Mouse (Mus musculus) MEL (cell line): ENCODE results near the gene Kctd2. TPM values are rescaled to one million over a fixed set of nuclear protein-coding genes. Genes with fewer than 3 reads are reported as not detected.
"Not testable (repeated sequence)": the region's sequence is repeated elsewhere in the genome, so short reads cannot be mapped to it uniquely, and the experiment has no call there.

Experiments
- DNase-seq: peaks from one replicate; pipeline ENCODE4 v3.0.0; 2011; ENCODE audit warnings: low read depth, low spot score
- H3K27ac ChIP-seq: 2 replicates; pipeline ENCODE4 v1.5.1; 2012; ENCODE audit warnings: low read depth, mild to moderate bottlenecking, control low read depth, low read length, moderate library complexity; ENCODE audit not compliant: control insufficient read depth
- H3K27me3 ChIP-seq, 2 experiments: fragments of 150-350 bp in 1 of 2; sonication (generic) in 1 of 2; 2 replicates each; pipeline ENCODE4 v1.6.1; 2012; ENCODE audit warnings: low read length in 2 of 2, mild to moderate bottlenecking in 2 of 2, improper control_type of control experiment in 1 of 2, moderate library complexity in 1 of 2; ENCODE audit not compliant: insufficient read depth in 2 of 2, control insufficient read depth in 1 of 2
- H3K36me3 ChIP-seq, 2 experiments: 2 replicates each; pipeline ENCODE4 v1.6.1; 2012 to 2014; ENCODE audit warnings: low read length in 2 of 2, improper control_type of control experiment in 1 of 2, inconsistent platforms in 1 of 2, mild to moderate bottlenecking in 1 of 2; ENCODE audit not compliant: insufficient read depth in 2 of 2, control insufficient read depth in 1 of 2
- H3K4me1 ChIP-seq, 2 experiments: fragments of 150-350 bp in 1 of 2; sonication (generic) in 1 of 2; 2 replicates each; pipeline ENCODE4 v1.6.1; 2012; ENCODE audit warnings: low read length in 2 of 2, improper control_type of control experiment in 1 of 2, mild to moderate bottlenecking in 1 of 2; ENCODE audit not compliant: insufficient read depth in 2 of 2, control insufficient read depth in 1 of 2
- H3K4me3 ChIP-seq, 2 experiments: fragments of 150-350 bp in 1 of 2; sonication (generic) in 1 of 2; 2 replicates each; pipeline ENCODE4 v1.5.1; 2012; ENCODE audit warnings: low read depth in 2 of 2, low read length in 2 of 2, mild to moderate bottlenecking in 2 of 2, moderate library complexity in 2 of 2, control low read depth in 1 of 2, improper control_type of control experiment in 1 of 2; ENCODE audit not compliant: control insufficient read depth in 1 of 2, insufficient read depth in 1 of 2
- H3K79me2 ChIP-seq: 2 replicates; pipeline ENCODE4 v1.6.1; 2012; ENCODE audit warnings: mild to moderate bottlenecking, low read length, moderate library complexity; ENCODE audit not compliant: control insufficient read depth, poor library complexity, insufficient read depth
- H3K9ac ChIP-seq: 2 replicates; pipeline ENCODE4 v1.6.1; 2012; ENCODE audit warnings: low read depth, mild to moderate bottlenecking, control low read depth, low read length, moderate library complexity; ENCODE audit not compliant: control insufficient read depth, poor library complexity, severe bottlenecking
- H3K9me3 ChIP-seq: fragments of 150-350 bp; sonication (generic); replicated peaks from 2 replicates; pipeline ENCODE4 v1.6.1; 2012; ENCODE audit warnings: mild to moderate bottlenecking, low read length, improper control_type of control experiment, moderate library complexity; ENCODE audit not compliant: insufficient read depth
- CHD1 ChIP-seq: IDR thresholded peaks from 2 replicates; pipeline ENCODE4 v1.6.1; 2012; ENCODE audit warnings: low read depth, mild to moderate bottlenecking, inconsistent platforms, low read length, improper control_type of control experiment
- CHD2 ChIP-seq: IDR thresholded peaks from 2 replicates; pipeline ENCODE4 v1.6.1; 2011; ENCODE audit warnings: low read length, improper control_type of control experiment
- CTCF ChIP-seq, 3 experiments: IDR thresholded peaks in 2 of 3; conservative IDR thresholded peaks in 1 of 3; 2 replicates each; pipeline ENCODE4 v1.5.1; 2011 to 2012; ENCODE audit warnings: low read length in 3 of 3, low read depth in 2 of 3, mild to moderate bottlenecking in 2 of 3, improper control_type of control experiment in 1 of 3, inconsistent platforms in 1 of 3, mixed read lengths in 1 of 3, moderate library complexity in 1 of 3; ENCODE audit not compliant: control insufficient read depth in 1 of 3, insufficient read depth in 1 of 3, poor library complexity in 1 of 3, severe bottlenecking in 1 of 3
- ETS1 ChIP-seq: IDR thresholded peaks from 2 replicates; pipeline ENCODE4 v1.6.1; 2012; ENCODE audit warnings: low read depth, mild to moderate bottlenecking, inconsistent platforms, low read length, improper control_type of control experiment, moderate library complexity
- GATA1 ChIP-seq: IDR thresholded peaks from 2 replicates; pipeline ENCODE4 v1.6.1; 2011; ENCODE audit warnings: low read depth, low read length, improper control_type of control experiment
- JUND ChIP-seq: IDR thresholded peaks from 2 replicates; pipeline ENCODE4 v1.6.1; 2011; ENCODE audit warnings: low read depth, mild to moderate bottlenecking, improper control_type of control experiment, low read length
- KAT2A ChIP-seq: conservative IDR thresholded peaks from 2 replicates; pipeline ENCODE4 v1.6.1; 2012; ENCODE audit warnings: low read depth, low read length, improper control_type of control experiment, inconsistent platforms
- MXI1 ChIP-seq: IDR thresholded peaks from 2 replicates; pipeline ENCODE4 v1.6.1; 2011; ENCODE audit warnings: mild to moderate bottlenecking, low read depth, low read length, improper control_type of control experiment
- NELFE ChIP-seq: IDR thresholded peaks from 2 replicates; pipeline ENCODE4 v1.6.1; 2011; ENCODE audit warnings: low read depth, low read length, improper control_type of control experiment
- POLR2AphosphoS5 ChIP-seq: IDR thresholded peaks from 2 replicates; pipeline ENCODE4 v1.6.1; 2012; ENCODE audit warnings: low read depth, borderline replicate concordance, mild to moderate bottlenecking, inconsistent platforms, low read length, moderate library complexity, mixed read lengths
- RAD21 ChIP-seq: IDR thresholded peaks from 2 replicates; pipeline ENCODE4 v1.6.1; 2011; ENCODE audit warnings: mild to moderate bottlenecking, low read depth, low read length, improper control_type of control experiment
- SIN3A ChIP-seq: IDR thresholded peaks from 2 replicates; pipeline ENCODE4 v1.6.1; 2012; ENCODE audit warnings: low read length, improper control_type of control experiment, inconsistent platforms
- TAL1 ChIP-seq: IDR thresholded peaks from 2 replicates; pipeline ENCODE4 v1.6.1; 2012; ENCODE audit warnings: mild to moderate bottlenecking, inconsistent platforms, low read length, moderate library complexity, mixed read lengths
- TBP ChIP-seq: IDR thresholded peaks from 2 replicates; pipeline ENCODE4 v1.8.0; 2011; ENCODE audit warnings: low read depth, low read length, improper control_type of control experiment
- UBTF ChIP-seq: IDR thresholded peaks from 2 replicates; pipeline ENCODE4 v1.6.1; 2012; ENCODE audit warnings: low read depth, mild to moderate bottlenecking, inconsistent platforms, low read length, improper control_type of control experiment, moderate library complexity, borderline replicate concordance; ENCODE audit not compliant: insufficient read depth
- ZMIZ1 ChIP-seq: IDR thresholded peaks from 2 replicates; pipeline ENCODE4 v1.6.1; 2012; ENCODE audit warnings: low read depth, mild to moderate bottlenecking, inconsistent platforms, low read length, improper control_type of control experiment, moderate library complexity
- ZNF384 ChIP-seq: IDR thresholded peaks from 2 replicates; pipeline ENCODE4 v1.6.1; 2012; ENCODE audit warnings: low read depth, mild to moderate bottlenecking, inconsistent platforms, low read length, improper control_type of control experiment
- polyA plus RNA-seq, 2 experiments: library from polyadenylated mRNA; stranded (reverse) in 1 of 2; unstranded in 1 of 2; fragments of >175 nt in 1 of 2; fragments of >200 nt in 1 of 2; gene quantifications; 2 replicates each; pipeline versions ENCODE4 v1.2.1 to v1.2.4; 2012; ENCODE audit warnings: low replicate concordance in 2 of 2, low read depth in 1 of 2; ENCODE audit not compliant: insufficient read length in 2 of 2, insufficient read depth in 1 of 2, missing spikeins in 1 of 2
- total RNA-seq: library from RNA; depleted of rRNA; stranded (reverse); fragments of 300-350 nt; gene quantifications from 2 replicates; pipeline ENCODE4 v1.2.3, GENCODE M21; 2012

The Kctd2 gene
- total and polyA plus RNA-seq, 3 experiments = 13.2 to 20.6 TPM; not detected in 1

- TF ChIP-seq RAD21 (no peak), UBTF (no peak), TBP (no peak), TAL1 (no peak), ZNF384 (no peak), MXI1 (no peak), CHD2 (no peak), CHD1 (no peak), ZMIZ1 (no peak), NELFE (no peak), POLR2AphosphoS5 (no peak), GATA1 (no peak), KAT2A (no peak), JUND (no peak), SIN3A (no peak), ETS1 (no peak)
- TF ChIP-seq, all 39 proteins: peak for 0
- no peaks in the 10 kb centered on the region for H3K27me3 ChIP-seq
- H3K9ac ChIP-seq = no peak overlapping the region
- H3K4me3 ChIP-seq = no peak overlapping the region
- DNase-seq = no peak
- peaks cover 0 to 3% of the 10 kb centered on the region in 2 experiments; a peak in 1 of 4 replicates for H3K36me3 ChIP-seq
- H3K79me2 ChIP-seq = no peaks in the 10 kb centered on the region
- peaks cover 3 to 20% of the 10 kb centered on the region in 2 experiments for H3K4me1 ChIP-seq
- no peak overlapping the region for H3K27ac ChIP-seq
- H3K9me3 ChIP-seq = no peaks in the 10 kb centered on the region
Measured at GRCm38 (mm10) chr11:115453306-115453705, 33.4 kb downstream of the Kctd2 start.

- H3K27ac ChIP-seq, H3K9ac ChIP-seq, H3K36me3 ChIP-seq, H3K27me3 ChIP-seq, H3K4me3 ChIP-seq, H3K9me3 ChIP-seq, H3K79me2 ChIP-seq: not testable (repeated sequence)
- H3K4me1 ChIP-seq = peaks cover 3 to 20% of the 10 kb centered on the region in 2 experiments
- TF ChIP-seq CTCF (IDR thresholded peaks at IDR 0.05 in 2 of 3, conservative IDR thresholded peaks at IDR 0.05 in 1 of 3; ENCODE audit: control insufficient read depth in 1 of 3, insufficient read depth in 1 of 3, low read depth in 2 of 3, low read length in 3 of 3, poor library complexity in 1 of 3, severe bottlenecking in 1 of 3) = peak in 2 of 3 experiments; percentile 40 to 48; a peak in 5 of 6 replicates
- DNase-seq = peak; percentile 46
Measured at GRCm38 (mm10) chr11:115454822-115455221, 34.9 kb downstream of the Kctd2 start.
